Mouse (Mus musculus) midbrain, embryonic 10.5 days (tissue): ENCODE data around the gene Cacna1c. TPM values are rescaled to one million over a fixed set of nuclear protein-coding genes. Genes with fewer than 3 reads are reported as not detected.

Source experiments
- DNase-seq: peaks from one replicate; pipeline ENCODE4 v3.0.0-alpha.2; 2017; ENCODE audit warnings: low spot score
- H3K27ac ChIP-seq: fragments of 300-500 bp; sonication (generic); replicated peaks from 2 replicates; pipeline ENCODE4 v1.5.1; 2016; ENCODE audit warnings: mild to moderate bottlenecking
- H3K27me3 ChIP-seq: fragments of 300-500 bp; sonication (generic); 2 replicates; pipeline ENCODE4 v1.6.1; 2016; ENCODE audit warnings: low read depth, mild to moderate bottlenecking; ENCODE audit not compliant: poor library complexity, severe bottlenecking
- H3K36me3 ChIP-seq: fragments of 300-500 bp; sonication (generic); 2 replicates; pipeline ENCODE4 v1.6.1; 2016; ENCODE audit warnings: mild to moderate bottlenecking, moderate library complexity
- H3K4me1 ChIP-seq: fragments of 300-500 bp; sonication (generic); 2 replicates; pipeline ENCODE4 v1.6.1; 2016
- H3K4me3 ChIP-seq: fragments of 300-500 bp; sonication (generic); 2 replicates; pipeline ENCODE4 v1.5.1; 2016; ENCODE audit warnings: mild to moderate bottlenecking, moderate library complexity
- H3K9me3 ChIP-seq: fragments of 300-500 bp; sonication (generic); replicated peaks from 2 replicates; pipeline ENCODE4 v1.6.1; 2016; ENCODE audit warnings: mild to moderate bottlenecking
- WGBS: fragments of 180-500 bp; shearing (Covaris S2); methylation state at CpG from one replicate; pipeline ENCODE4 v1.1.7; 2016; 5-methylcytosine and 5-hydroxymethylcytosine counted together
- polyA plus RNA-seq: library from polyadenylated mRNA; unstranded; fragments of >200 nt; fragmentation: Nextera tagmentation; extraction: Ambion mirVana; gene quantifications from 2 replicates; pipeline ENCODE4 v1.2.1, GENCODE M21; 2016

Gene Cacna1c
- polyA plus RNA-seq, 1 experiment from 2014 or later, result 1.5 TPM

- H3K27ac ChIP-seq, result no peak overlapping the region
- no peak for DNase-seq
- H3K27me3 ChIP-seq, result no peaks in the 10 kb centered on the region
- 92% methylated on average over 15 of the region's 15 CpGs for WGBS
- no peaks in the 10 kb centered on the region for H3K9me3 ChIP-seq
- no peaks in the 10 kb centered on the region for H3K36me3 ChIP-seq
- H3K4me1 ChIP-seq, result peaks cover 13% of the 10 kb centered on the region
- H3K4me3 ChIP-seq, result no peak overlapping the region
Observed at GRCm38 (mm10) chr6:119052366-119052765, 143.9 kb downstream of the Cacna1c start.

- no peaks in the 10 kb centered on the region for H3K9me3 ChIP-seq
- H3K27ac ChIP-seq, result no peak overlapping the region
- no peaks in the 10 kb centered on the region for H3K27me3 ChIP-seq
- WGBS, result 87% methylated on average over 2 of the region's 2 CpGs
- no peak for DNase-seq
- H3K36me3 ChIP-seq, result no peaks in the 10 kb centered on the region
- no peak overlapping the region for H3K4me3 ChIP-seq
- H3K4me1 ChIP-seq, result peaks cover 20% of the 10 kb centered on the region
Observed at GRCm38 (mm10) chr6:119051721-119052120, 144.5 kb downstream of the Cacna1c start.

DNA sequence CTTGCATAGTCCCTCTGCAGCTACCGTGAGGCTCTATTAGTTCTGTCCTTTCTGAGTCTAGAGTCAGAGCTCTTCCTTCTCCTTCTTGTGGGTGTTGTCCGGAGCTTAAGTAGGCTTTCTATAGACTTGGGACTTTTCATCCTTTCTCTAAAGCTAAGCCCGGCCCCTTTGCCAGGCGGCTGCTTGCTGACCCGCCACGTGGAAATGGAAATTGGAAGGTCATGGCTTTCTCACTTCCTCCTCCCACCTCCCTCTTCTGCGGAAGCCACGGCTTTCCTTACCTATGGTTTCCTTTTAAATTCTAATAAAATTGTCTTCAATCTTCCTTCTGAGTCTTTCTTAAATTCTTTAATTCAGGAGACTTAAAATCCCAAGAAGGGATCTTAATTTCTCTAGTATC lies 148.9 kb downstream of the Cacna1c start:
- 41% methylated on average over 8 of the region's 8 CpGs for WGBS
- Histone ChIP-seq H3K9me3 (no peaks in the 10 kb centered on the region), H3K36me3 (no peaks in the 10 kb centered on the region), H3K4me1 (peaks cover 25% of the 10 kb centered on the region), H3K4me3 (no peak overlapping the region), H3K27me3 (no peaks in the 10 kb centered on the region), H3K27ac (no peak overlapping the region)
- DNase-seq, result peak; percentile 26

DNA sequence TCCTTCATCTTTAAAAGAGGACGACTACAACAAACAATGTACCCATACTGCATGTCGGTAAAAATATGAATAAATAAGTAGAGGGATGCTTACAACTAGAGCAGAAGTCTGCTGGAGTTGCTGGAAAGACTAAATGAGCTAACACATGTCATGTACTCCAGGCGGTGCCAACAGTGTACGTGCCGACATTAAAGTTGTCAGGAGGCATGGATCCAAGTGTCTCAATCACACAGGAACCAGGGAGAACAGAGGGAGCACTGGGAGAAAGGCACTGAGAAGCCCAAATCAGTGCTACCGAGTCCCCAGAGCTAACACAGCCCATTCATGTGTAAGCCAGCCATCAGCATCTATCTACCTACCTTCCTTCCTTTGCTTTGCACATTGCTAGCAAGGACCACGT lies 150.7 kb downstream of the Cacna1c start:
- Histone ChIP-seq H3K4me1 (peaks cover 25% of the 10 kb centered on the region), H3K36me3 (no peaks in the 10 kb centered on the region), H3K4me3 (no peak overlapping the region), H3K27ac (no peak overlapping the region), H3K27me3 (no peaks in the 10 kb centered on the region), H3K9me3 (no peaks in the 10 kb centered on the region)
- no peak for DNase-seq
- 86% methylated on average over 7 of the region's 7 CpGs for WGBS

- Histone ChIP-seq H3K36me3 (no peaks in the 10 kb centered on the region), H3K27me3 (no peaks in the 10 kb centered on the region), H3K27ac (no peak overlapping the region), H3K4me3 (no peak overlapping the region), H3K4me1 (peaks cover 31% of the 10 kb centered on the region), H3K9me3 (no peaks in the 10 kb centered on the region)
- no peak for DNase-seq
- 91% methylated on average over 7 of the region's 7 CpGs for WGBS
Observed at GRCm38 (mm10) chr6:119044148-119044547, 152.1 kb downstream of the Cacna1c start.

DNA sequence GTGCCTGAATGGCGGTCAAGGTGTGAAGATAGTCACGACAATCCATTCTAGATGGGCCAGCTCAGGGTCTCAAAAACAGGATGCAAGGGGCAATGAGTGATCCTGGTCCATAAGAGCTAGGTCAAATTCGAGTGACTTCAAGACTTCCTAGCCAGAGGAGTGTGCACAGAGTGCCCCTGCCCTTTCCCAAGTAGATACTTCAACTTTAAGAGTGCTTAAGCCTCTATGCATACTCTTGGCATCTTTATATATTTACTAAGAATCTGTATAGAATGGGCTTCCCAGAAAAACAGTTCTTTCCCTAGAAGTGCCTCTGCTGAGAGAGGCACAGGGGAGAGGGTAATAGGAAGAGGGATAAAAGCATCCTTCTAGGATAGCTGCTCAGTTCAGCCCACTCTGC lies 153.4 kb downstream of the Cacna1c start:
- Histone ChIP-seq H3K4me3 (no peak overlapping the region), H3K9me3 (no peaks in the 10 kb centered on the region), H3K36me3 (no peaks in the 10 kb centered on the region), H3K27ac (no peak overlapping the region), H3K27me3 (no peaks in the 10 kb centered on the region), H3K4me1 (peaks cover 22% of the 10 kb centered on the region)
- WGBS, result 80% methylated on average over 3 of the region's 3 CpGs
- no peak for DNase-seq

GRCm38 (mm10) chr6:119040961-119041360 lies 155.3 kb downstream of the Cacna1c start:
- WGBS, result 78% methylated on average over 7 of the region's 7 CpGs
- Histone ChIP-seq H3K27ac (no peak overlapping the region), H3K4me3 (no peak overlapping the region), H3K27me3 (no peaks in the 10 kb centered on the region), H3K36me3 (no peaks in the 10 kb centered on the region), H3K4me1 (peaks cover 9% of the 10 kb centered on the region), H3K9me3 (no peaks in the 10 kb centered on the region)
- no peak for DNase-seq

DNA sequence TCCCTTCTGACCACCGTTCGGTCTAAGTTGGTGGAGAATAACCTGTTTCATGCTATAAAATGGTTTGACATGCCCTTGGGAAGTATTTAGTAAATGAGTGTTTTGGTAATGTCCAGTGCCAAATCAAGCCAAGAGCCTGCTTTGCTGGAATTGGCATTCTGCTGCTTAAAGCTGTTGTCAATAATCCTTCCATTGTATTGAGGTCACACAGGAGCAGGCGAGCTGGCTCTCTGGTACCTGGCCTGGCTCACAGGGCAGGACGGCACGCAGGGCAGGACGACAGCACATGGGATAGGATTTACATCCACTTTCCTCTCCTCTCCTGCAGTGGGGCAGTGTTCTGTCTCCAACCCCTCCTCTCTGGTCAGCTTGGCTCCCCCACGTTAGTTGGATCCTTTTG lies 156.4 kb downstream of the Cacna1c start:
- Histone ChIP-seq H3K4me1 (peaks cover 9% of the 10 kb centered on the region), H3K27ac (no peak overlapping the region), H3K36me3 (no peaks in the 10 kb centered on the region), H3K4me3 (no peak overlapping the region), H3K27me3 (no peaks in the 10 kb centered on the region), H3K9me3 (no peaks in the 10 kb centered on the region)
- WGBS, result 70% methylated on average over 7 of the region's 7 CpGs
- no peak for DNase-seq

DNA sequence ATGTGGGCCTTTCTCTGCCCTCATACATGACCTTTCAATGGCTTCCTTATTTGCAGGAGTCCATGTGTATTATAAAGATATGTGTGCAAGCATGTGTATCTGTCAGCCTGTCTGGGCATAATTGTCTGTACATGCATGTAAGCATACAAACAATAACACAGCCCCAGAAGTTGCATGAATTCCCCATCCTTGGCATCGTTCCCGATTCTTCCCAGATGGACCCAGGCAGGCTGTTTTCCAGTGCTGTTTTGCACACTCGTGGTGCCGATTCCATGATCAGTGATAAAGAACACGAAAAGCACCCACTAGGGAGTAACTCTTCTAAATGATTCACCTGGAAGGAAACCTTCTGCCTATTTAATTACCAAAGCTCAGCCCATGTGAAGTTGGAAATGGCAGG lies 156.9 kb downstream of the Cacna1c start:
- H3K27ac ChIP-seq, result no peak overlapping the region
- no peaks in the 10 kb centered on the region for H3K27me3 ChIP-seq
- H3K4me3 ChIP-seq, result no peak overlapping the region
- H3K36me3 ChIP-seq, result no peaks in the 10 kb centered on the region
- no peak for DNase-seq
- 94% methylated on average over 5 of the region's 5 CpGs for WGBS
- H3K4me1 ChIP-seq, result peaks cover 9% of the 10 kb centered on the region
- H3K9me3 ChIP-seq, result peaks cover 4% of the 10 kb centered on the region; the same call in 1 of the 2 replicates

DNA sequence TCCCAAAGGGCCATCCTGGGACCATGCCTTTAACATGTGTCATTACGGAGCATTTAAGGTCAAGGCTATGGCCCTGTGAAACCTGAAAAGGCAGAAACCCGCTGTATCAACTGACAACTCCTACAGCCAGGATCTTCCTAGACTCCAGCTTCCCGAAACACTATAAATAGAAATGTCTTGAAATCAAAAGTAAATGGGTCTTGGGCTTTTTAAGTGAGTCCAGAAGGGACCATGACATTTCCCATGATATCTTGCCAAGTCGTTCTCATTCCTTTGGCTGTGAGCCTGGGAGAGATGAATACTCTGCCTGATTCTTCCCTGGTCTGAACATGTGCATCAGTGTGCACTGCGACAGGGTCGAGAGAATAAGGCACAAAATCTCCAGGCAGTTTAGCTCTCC lies 158.4 kb downstream of the Cacna1c start:
- no peak for DNase-seq
- H3K4me1 ChIP-seq, result peaks cover 9% of the 10 kb centered on the region
- H3K4me3 ChIP-seq, result no peak overlapping the region
- no peak overlapping the region for H3K27ac ChIP-seq
- no peaks in the 10 kb centered on the region for H3K27me3 ChIP-seq
- H3K36me3 ChIP-seq, result no peaks in the 10 kb centered on the region
- 91% methylated on average over 6 of the region's 6 CpGs for WGBS
- H3K9me3 ChIP-seq, result peaks cover 4% of the 10 kb centered on the region; the same call in 1 of the 2 replicates

DNA sequence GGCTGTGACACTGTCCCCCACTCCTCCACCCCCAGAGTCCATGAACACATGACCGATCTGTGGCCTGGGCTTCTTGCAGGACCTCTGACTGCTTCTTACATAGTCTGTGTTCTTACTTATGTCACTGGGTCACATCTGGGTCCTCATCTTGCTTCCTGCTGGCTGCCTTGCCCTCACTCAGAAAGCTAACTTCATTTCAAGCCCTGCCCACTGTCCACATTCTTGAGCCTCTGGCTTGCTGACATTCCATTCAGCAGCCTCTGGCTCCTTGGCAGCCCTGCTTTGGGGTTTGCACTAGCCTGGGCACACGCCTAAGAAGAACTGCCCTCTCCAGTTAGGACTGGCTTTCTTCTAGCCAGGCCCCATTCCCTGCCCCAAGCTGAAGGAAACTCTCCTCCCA lies 159.2 kb downstream of the Cacna1c start:
- no peak for DNase-seq
- H3K9me3 ChIP-seq, result peaks cover 4% of the 10 kb centered on the region; the same call in 1 of the 2 replicates
- H3K36me3 ChIP-seq, result no peaks in the 10 kb centered on the region
- H3K4me3 ChIP-seq, result no peak overlapping the region
- WGBS, result 69% methylated on average over 2 of the region's 2 CpGs
- peaks cover 9% of the 10 kb centered on the region for H3K4me1 ChIP-seq
- no peaks in the 10 kb centered on the region for H3K27me3 ChIP-seq
- H3K27ac ChIP-seq, result 0 out of 2 replicates have a peak overlapping the region, but pooled peaks have one; percentile 23

DNA sequence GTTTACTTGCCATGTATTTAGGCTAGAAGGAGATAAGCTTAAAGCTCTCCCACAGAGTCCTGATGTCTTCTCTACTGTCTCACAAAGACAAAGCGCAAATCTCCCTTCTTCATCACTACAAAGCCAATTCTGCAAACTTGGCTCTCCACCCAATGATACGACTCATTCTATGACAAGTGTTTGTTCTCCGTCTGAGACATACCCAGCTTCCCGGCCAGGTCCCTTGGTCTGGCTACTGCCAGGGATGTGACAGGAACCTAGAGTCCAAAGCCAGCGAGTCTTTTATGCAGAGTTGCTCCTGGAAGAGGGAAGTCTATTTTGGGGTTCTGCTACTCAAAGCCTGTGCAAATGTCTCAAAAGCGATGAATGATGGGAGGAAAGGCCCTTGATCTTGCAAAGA lies 160.9 kb downstream of the Cacna1c start:
- Histone ChIP-seq H3K9me3 (peaks cover 4% of the 10 kb centered on the region; the same call in 1 of the 2 replicates), H3K4me1 (peaks cover 9% of the 10 kb centered on the region), H3K27ac (no peak overlapping the region), H3K36me3 (no peaks in the 10 kb centered on the region), H3K4me3 (no peak overlapping the region), H3K27me3 (no peaks in the 10 kb centered on the region)
- no peak for DNase-seq
- WGBS, result 96% methylated on average over 6 of the region's 6 CpGs

DNA sequence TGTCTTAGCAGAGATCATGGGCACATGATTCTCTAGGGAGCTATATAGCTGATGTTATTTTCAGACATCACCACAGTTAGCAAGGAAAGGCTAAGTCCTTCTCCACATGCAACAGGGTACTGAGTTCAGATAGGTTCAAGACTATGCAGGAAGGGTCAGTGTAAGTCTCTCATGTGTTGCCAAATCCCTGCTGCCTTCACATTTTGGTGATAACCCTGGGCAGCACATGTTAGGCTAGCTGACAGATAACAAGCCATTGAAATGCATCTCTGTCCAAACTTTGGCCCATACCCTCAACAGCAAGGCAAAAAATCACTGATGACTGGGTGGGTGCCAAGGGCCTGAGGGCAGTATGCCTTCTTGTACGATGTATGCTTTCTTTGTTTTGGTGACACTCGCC lies 161.3 kb downstream of the Cacna1c start:
- no peak for DNase-seq
- no peak overlapping the region for H3K4me3 ChIP-seq
- peaks cover 8% of the 10 kb centered on the region for H3K4me1 ChIP-seq
- H3K9me3 ChIP-seq, result peaks cover 4% of the 10 kb centered on the region; the same call in 1 of the 2 replicates
- no peaks in the 10 kb centered on the region for H3K36me3 ChIP-seq
- 90% methylated on average over 2 of the region's 2 CpGs for WGBS
- H3K27me3 ChIP-seq, result no peaks in the 10 kb centered on the region
- H3K27ac ChIP-seq, result no peak overlapping the region

- no peak overlapping the region for H3K4me3 ChIP-seq
- H3K9me3 ChIP-seq, result no peaks in the 10 kb centered on the region
- no peak for DNase-seq
- peak overlapping the region; percentile 49; the same call in 1 of the 2 replicates for H3K27ac ChIP-seq
- H3K36me3 ChIP-seq, result no peaks in the 10 kb centered on the region
- WGBS, result 80% methylated on average over 6 of the region's 6 CpGs
- H3K4me1 ChIP-seq, result peaks cover 14% of the 10 kb centered on the region
- no peaks in the 10 kb centered on the region for H3K27me3 ChIP-seq
Observed at GRCm38 (mm10) chr6:119027880-119028279, 168.3 kb downstream of the Cacna1c start.
